Mouse (Mus musculus): ENCODE measurements around the gene Fth1.
"Not testable (repeated sequence)": the region's sequence is repeated elsewhere in the genome, so short reads cannot be mapped to it uniquely, and the experiment has no call there.

Gene Fth1

GRCm38 (mm10) chr19:9980258-9980657, at the start of gene Fth1:
Fth1 (plus strand) TSS chr19:9980598.
- DNase-seq, result no peak

- DNase-seq, result not testable (repeated sequence)
Measured at GRCm38 (mm10) chr19:9931167-9931607, 49.2 kb upstream of the Fth1 start.

GRCm38 (mm10) chr19:9933908-9934307, 46.5 kb upstream of the Fth1 start:
- DNase-seq, result no peak

DNA sequence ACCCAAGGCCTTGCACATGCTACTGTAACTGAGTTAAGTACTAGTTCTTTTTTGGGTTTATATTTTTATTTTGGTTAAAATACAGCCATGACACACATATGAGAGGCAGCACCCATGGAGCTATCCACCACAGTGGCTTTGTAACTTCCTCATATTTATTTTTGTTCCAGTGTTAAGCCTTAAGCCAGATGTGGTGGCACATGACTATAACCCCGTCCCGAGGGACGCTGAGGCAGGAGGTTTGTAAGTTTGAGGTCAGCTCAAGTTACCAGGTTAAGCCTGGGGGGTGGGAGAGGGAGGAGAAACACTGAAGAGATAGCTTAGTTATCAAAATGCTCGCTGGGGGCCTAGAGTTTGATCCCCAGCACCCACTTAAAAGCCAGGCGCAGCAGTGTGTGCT, 43.8 kb upstream of the Fth1 start:
- DNase-seq, result no peak

DNA sequence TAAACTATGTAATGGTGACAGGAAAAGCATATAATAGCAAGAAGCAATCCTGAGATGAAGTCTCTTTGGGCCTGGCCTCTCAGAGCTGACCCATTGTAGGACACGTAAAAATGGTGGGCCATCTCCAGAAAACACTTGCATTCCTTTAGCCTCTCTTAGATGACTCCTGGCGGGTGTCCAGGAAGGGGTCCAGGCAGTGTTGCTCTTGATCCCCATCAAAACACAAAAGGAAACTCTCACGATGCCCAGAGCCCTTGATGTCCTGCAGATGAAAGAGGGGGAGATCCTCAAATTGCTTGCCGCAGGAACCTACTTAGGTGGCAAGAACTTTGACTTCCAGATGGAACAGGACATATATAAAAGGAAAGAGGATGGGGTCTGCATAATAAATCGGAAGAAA, 43.0 kb upstream of the Fth1 start:
- DNase-seq, result no peak

- no peak for DNase-seq
Measured at GRCm38 (mm10) chr19:9938156-9938823, 42.1 kb upstream of the Fth1 start.

- DNase-seq, result no peak
Measured at GRCm38 (mm10) chr19:9938824-9939303, 41.5 kb upstream of the Fth1 start.

GRCm38 (mm10) chr19:9939841-9940240, 40.6 kb upstream of the Fth1 start:
- no peak for DNase-seq

DNA sequence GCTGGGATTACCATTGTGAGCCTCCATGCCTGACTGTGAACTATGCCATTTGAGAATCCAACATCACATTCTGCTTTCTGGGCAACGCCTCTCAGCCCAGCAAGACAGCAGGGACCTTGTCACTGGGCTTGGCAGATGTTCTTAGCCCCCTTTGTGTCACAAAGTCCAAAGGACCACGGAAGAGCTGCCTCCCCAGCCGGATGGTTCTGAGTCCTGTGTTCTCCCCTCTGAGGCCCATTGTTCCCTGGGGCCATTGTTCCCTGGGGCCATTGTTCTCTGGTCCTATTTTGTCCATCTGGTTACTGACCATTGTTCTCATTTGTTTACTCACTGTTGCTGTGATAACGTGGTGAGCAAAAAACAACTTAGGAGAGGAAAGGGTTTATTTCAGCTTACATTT, 39.5 kb upstream of the Fth1 start:
- DNase-seq, result no peak

GRCm38 (mm10) chr19:9941809-9942208, 38.6 kb upstream of the Fth1 start:
- no peak for DNase-seq

- DNase-seq, result no peak
Measured at GRCm38 (mm10) chr19:9942539-9943533, 37.6 kb upstream of the Fth1 start.

- no peak for DNase-seq
Measured at GRCm38 (mm10) chr19:9945800-9946564, 34.4 kb upstream of the Fth1 start.

GRCm38 (mm10) chr19:9946986-9947385, 33.4 kb upstream of the Fth1 start:
- peak; percentile 49 for DNase-seq

GRCm38 (mm10) chr19:9952390-9952789, 28.0 kb upstream of the Fth1 start:
- DNase-seq, result no peak

DNA sequence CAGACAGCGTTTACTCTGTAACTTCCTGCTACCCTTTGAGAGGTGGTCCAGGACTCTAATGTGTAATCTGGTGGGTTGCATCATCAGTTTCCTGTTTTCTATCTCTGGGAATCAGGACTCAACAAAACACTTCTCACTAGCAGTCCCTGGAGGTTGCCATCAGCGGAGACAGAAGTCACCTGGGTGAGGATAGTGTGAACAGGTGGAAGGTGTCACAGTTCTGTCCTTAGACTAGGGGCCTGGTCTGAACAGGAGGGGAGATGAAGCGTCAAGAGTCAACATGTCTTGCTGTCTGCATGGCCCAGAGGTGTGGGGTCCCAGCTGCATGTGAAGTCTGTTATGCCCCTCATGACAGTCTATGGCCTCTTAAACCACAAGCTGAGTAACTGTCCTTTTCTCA, 27.5 kb upstream of the Fth1 start:
- DNase-seq, result no peak

- peak; percentile 84 for DNase-seq
Measured at GRCm38 (mm10) chr19:9954055-9954810, 26.2 kb upstream of the Fth1 start.

DNA sequence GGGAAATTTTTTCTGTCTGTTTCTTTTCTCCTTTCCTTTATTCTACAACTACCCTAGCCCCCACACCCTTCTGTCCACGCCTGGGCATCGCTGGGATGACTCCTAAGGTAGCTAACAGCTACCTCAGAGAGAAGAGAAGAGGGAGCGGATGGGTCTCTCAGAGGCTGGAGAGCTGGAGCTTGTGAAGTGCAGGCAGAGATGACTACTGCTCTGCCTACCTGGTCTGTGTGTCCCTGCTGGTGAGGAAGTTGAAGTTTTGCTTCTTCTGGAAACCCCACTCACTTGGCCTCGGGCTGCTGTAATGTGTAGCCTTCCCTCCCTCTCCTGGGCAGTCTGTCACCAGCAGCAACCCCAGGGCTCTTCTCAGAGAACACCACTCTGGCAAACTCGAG, 25.6 kb upstream of the Fth1 start:
- DNase-seq, result no peak

DNA sequence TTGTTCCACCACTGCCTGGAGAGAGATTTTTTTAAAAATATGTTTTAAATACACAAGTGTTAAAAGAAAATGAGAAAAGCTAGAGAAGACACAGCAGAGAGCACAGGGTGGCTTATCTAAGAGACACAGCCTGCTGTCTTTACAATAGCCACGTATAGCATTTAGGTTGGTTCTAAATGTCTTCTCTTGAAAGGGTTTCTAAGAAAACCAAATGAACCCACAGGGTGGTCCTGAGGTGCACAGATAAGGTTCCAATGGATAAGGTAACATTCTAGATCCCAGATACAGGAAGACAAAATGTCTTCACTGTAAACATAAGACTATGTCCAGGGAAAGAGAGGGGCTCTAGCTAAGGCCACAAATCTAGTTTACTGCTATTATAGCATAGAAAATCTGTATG, 25.0 kb upstream of the Fth1 start:
- no peak for DNase-seq

- DNase-seq, result no peak
Measured at GRCm38 (mm10) chr19:9956624-9957388, 23.6 kb upstream of the Fth1 start.

DNA sequence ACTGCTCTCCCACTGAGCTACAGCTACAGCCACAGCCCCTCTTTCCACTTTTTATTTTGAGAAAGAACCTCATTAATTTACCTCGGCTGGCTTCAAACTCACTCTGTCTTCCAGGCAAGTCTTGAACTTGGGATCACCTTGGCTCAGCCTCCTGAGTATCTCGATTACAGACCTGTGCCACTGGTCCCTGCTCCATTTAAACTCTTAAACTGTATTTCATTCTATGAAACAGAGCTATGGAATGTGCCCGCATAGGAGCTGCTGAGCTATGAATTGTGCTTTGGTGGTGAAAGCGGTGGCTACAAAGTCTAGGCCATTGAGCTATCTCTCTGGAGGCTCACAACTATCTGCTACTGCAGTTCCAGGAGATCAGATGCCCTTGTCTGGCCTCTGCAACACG, 22.4 kb upstream of the Fth1 start:
- no peak for DNase-seq

DNA sequence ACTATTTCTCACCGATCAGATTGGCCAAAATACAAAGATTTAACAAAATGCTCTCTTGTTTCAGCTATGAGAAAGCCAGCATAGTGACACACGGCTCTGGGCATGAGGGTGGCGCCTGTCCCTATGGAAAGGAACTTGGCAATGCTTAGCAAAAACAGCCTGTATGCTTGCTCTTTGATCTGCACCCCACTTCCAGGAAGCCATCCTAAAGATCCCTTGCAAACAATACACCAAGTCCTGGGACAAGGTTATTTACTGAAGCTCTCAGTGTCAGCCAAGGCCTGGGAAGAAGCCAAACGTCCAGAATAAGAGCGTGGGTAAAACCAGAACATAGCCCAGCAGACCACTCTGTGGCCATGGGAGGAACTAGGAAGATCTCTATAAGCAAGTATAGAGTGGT, 19.6 kb upstream of the Fth1 start:
- DNase-seq, result no peak
